Mouse (Mus musculus) neural tube, embryonic 14.5 days (tissue): Measurements from ENCODE around the gene Sgce. TPM values are rescaled to one million over a fixed set of nuclear protein-coding genes. Genes with fewer than 3 reads are reported as not detected.
A peak's percentile ranks its signal among the peaks of the same experiment; 100 is the strongest.
"Not testable (repeated sequence)": the region's sequence is repeated elsewhere in the genome, so short reads cannot be mapped to it uniquely, and the experiment has no call there.

ENCODE experiments used
- ATAC-seq: fragments of 200-750 bp; cut with Nextera tagmentation; 2 replicates; pipeline ENCODE4 v1.8.0; 2017; ENCODE audit warnings: low read depth, mild to moderate bottlenecking, moderate TSS enrichment, moderate library complexity
- H3K27ac ChIP-seq: fragments of 300-500 bp; sonication (generic); 2 replicates; pipeline ENCODE4 v1.5.1; 2014; ENCODE audit warnings: low read depth, mild to moderate bottlenecking, control low read depth, low read length, moderate library complexity, mixed read lengths
- H3K27me3 ChIP-seq: fragments of 300-500 bp; sonication (generic); 2 replicates; pipeline ENCODE4 v1.6.1; 2014; ENCODE audit warnings: low read length; ENCODE audit not compliant: control insufficient read depth, insufficient read depth
- H3K36me3 ChIP-seq: fragments of 300-500 bp; sonication (generic); 2 replicates; pipeline ENCODE4 v1.6.1; 2014; ENCODE audit warnings: low read length, mixed read lengths; ENCODE audit not compliant: control insufficient read depth, insufficient read depth
- H3K4me1 ChIP-seq: fragments of 300-500 bp; sonication (generic); 2 replicates; pipeline ENCODE4 v1.6.1; 2014; ENCODE audit warnings: low read length; ENCODE audit not compliant: control insufficient read depth, insufficient read depth
- H3K4me2 ChIP-seq: fragments of 300-500 bp; sonication (generic); 2 replicates; pipeline ENCODE4 v1.6.1; 2014; ENCODE audit warnings: mild to moderate bottlenecking, low read depth, low read length, control low read depth
- H3K4me3 ChIP-seq: fragments of 300-500 bp; sonication (generic); 2 replicates; pipeline ENCODE4 v1.5.1; 2014; ENCODE audit warnings: low read depth, low read length, control low read depth, mixed read lengths
- H3K9ac ChIP-seq: fragments of 300-500 bp; sonication (generic); replicated peaks from 2 replicates; pipeline ENCODE4 v1.6.1; 2014; ENCODE audit warnings: low read depth, mild to moderate bottlenecking, control low read depth, low read length, mixed read lengths
- H3K9me3 ChIP-seq: fragments of 300-500 bp; sonication (generic); 2 replicates; pipeline ENCODE4 v1.6.1; 2016; ENCODE audit warnings: low read length; ENCODE audit not compliant: control insufficient read depth
- WGBS: fragments of 180-500 bp; shearing (Covaris S2); extraction: QIAGEN DNeasy Blood & Tissue Kit; methylation state at CpG from one replicate; pipeline ENCODE4 v1.1.7; 2014; 5-methylcytosine and 5-hydroxymethylcytosine counted together
- polyA plus RNA-seq: library from polyadenylated mRNA; unstranded; fragments of >200 nt; fragmentation: Nextera tagmentation; extraction: Ambion mirVana; gene quantifications from 2 replicates; pipeline ENCODE4 v1.2.1, GENCODE M21; 2014

Gene Sgce
- polyA plus RNA-seq = 46.0 and 48.4 TPM in 2 replicates

DNA sequence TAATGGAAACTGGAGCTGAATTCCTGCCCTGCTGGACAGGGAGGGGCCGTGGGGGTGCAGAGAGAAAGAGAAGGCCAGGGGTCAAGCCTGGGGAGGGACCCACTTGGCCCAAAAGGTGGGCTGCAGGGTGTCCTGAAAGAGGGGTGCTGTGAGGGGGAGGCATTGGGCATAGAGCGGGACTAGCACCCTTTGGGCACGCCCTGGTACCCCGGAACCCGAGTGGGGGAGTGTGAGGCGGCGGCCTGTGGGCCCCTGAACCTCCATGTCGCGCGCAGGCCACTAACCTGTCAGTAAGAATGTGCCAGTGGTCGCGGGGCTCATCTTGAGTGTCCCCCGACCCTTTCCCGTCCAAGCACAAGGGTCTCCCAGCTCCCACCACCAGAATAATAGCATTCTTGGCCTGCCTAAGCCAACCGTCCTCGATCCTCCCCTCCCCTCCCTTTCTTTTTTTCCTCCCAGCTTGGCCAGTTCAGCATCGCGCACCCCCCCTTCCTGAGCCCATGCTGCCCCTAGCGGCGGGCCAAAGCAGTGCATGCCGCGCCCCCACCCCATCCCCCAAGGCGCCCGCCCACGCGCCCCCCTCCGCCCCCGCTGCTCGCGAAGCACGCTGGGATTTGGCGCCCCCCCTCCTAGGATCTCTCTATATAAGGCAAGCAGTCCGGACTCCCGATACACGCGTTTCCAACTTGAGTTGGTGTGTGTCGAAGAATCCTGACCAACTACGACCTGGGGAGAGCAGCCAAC, at the start of gene Sgce, which contains the start of gene Peg10:
Gene Sgce (minus strand): TSS at position 512 of the 744 bp plus-strand sequence.
Gene Peg10 (plus strand): TSS at position 611 of the 744 bp plus-strand sequence.
- peak; percentile 72 for ATAC-seq
- WGBS = 56% methylated on average over 31 of the region's 38 CpGs

GRCm38 (mm10) chr6:4796281-4796680, 49.3 kb upstream of the Sgce start:
- Histone ChIP-seq H3K4me3 (no peak overlapping the region), H3K27ac (no peak overlapping the region), H3K9me3 (no peaks in the 10 kb centered on the region), H3K36me3 (no peaks in the 10 kb centered on the region), H3K4me1 (no peaks in the 10 kb centered on the region), H3K9ac (no peak overlapping the region), H3K4me2 (no peak overlapping the region), H3K27me3 (no peaks in the 10 kb centered on the region)
- WGBS = 94% methylated on average over 1 of the region's 1 CpGs
- ATAC-seq = no peak

More for the DNA sequence above, at the start of gene Sgce, which contains the start of gene Peg10:
- Histone ChIP-seq H3K4me3 (peak within 1 kb of the TSS; percentile 51), H3K36me3 (no peaks in the 10 kb centered on the region), H3K27me3 (no peaks in the 10 kb centered on the region), H3K9ac (peak within 1 kb of the TSS; percentile 71), H3K4me1 (no peaks in the 10 kb centered on the region), H3K27ac (peak within 1 kb of the TSS; percentile 81), H3K9me3 (no peaks in the 10 kb centered on the region), H3K4me2 (peak within 1 kb of the TSS; percentile 62)

DNA sequence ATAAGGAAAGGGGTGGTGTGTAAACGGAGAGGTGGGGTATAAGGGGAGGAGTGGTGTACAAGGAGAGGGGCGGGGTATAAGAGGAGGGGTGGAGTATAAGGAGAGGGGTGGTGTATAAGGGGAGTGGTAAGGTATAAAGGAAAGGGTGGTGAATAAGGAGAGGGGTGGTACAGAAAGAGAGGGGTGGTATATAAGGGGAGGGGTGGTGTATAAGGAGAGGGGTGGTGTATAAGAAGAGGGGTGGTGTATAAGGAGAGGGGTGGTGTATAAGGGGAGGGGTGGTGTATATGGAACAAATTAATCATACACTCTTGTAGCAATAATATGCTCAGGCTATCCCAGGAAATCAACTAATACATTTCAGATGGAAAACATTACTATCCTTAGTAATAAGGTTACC, 15.2 kb upstream of the Sgce start:
- no peaks in the 10 kb centered on the region for H3K36me3 ChIP-seq
- peak; percentile 98 for ATAC-seq
- WGBS = 34% methylated on average over 2 of the region's 2 CpGs

GRCm38 (mm10) chr6:4761415-4762142, 14.6 kb upstream of the Sgce start:
- H3K9me3 ChIP-seq, H3K4me2 ChIP-seq, H3K9ac ChIP-seq, H3K36me3 ChIP-seq, H3K27me3 ChIP-seq, H3K27ac ChIP-seq, H3K4me3 ChIP-seq, H3K4me1 ChIP-seq: not testable (repeated sequence)
- 37% methylated on average over 3 of the region's 3 CpGs for WGBS
- ATAC-seq = peak; percentile 25; the same call in 1 of the 2 replicates

More for the DNA sequence above, 15.2 kb upstream of the Sgce start:
- Histone ChIP-seq H3K9ac (no peak overlapping the region), H3K4me1 (no peaks in the 10 kb centered on the region), H3K9me3 (no peaks in the 10 kb centered on the region), H3K27me3 (no peaks in the 10 kb centered on the region), H3K27ac (no peak overlapping the region), H3K4me2 (no peak overlapping the region), H3K4me3 (no peak overlapping the region)

- Histone ChIP-seq H3K27me3 (no peaks in the 10 kb centered on the region), H3K27ac (no peak overlapping the region), H3K4me2 (no peak overlapping the region), H3K36me3 (no peaks in the 10 kb centered on the region), H3K9me3 (0 out of 2 replicates have a peak, but pooled peaks cover 6% of the 10 kb centered on the region), H3K4me1 (no peaks in the 10 kb centered on the region), H3K9ac (no peak overlapping the region), H3K4me3 (no peak overlapping the region)
- ATAC-seq = no peak
- WGBS = 96% methylated on average over 16 of the region's 16 CpGs
Observed at GRCm38 (mm10) chr6:4754886-4755285, 7.9 kb upstream of the Sgce start.

- Histone ChIP-seq H3K9ac (no peak overlapping the region), H3K4me1 (no peaks in the 10 kb centered on the region), H3K27ac (no peak overlapping the region), H3K27me3 (no peaks in the 10 kb centered on the region), H3K4me2 (no peak overlapping the region), H3K9me3 (0 out of 2 replicates have a peak, but pooled peaks cover 6% of the 10 kb centered on the region), H3K36me3 (no peaks in the 10 kb centered on the region), H3K4me3 (no peak overlapping the region)
- WGBS = 97% methylated on average over 10 of the region's 10 CpGs
- no peak for ATAC-seq
Observed at GRCm38 (mm10) chr6:4754286-4754685, 7.3 kb upstream of the Sgce start.

DNA sequence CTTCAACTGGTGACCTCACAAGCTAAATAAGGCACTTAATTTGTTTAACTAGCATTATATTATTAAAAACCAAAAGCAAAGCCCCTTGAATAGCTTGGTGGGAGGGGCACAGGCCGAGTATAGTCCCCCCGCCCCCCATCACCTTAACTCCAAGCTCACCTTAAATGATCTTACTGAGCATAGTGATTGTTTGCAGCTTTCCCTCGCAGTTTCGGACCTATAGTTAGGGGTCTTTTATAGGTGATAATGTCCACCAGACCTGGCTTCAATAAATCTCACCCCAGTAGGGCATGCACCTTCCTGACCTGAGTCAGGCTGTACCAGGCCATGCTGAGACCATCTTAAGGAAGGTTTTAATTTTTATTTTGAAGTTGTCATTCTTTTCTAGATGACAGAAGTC, 4.3 kb upstream of the Sgce start:
- Histone ChIP-seq H3K27me3 (no peaks in the 10 kb centered on the region), H3K27ac (no peak overlapping the region), H3K36me3 (no peaks in the 10 kb centered on the region), H3K4me1 (no peaks in the 10 kb centered on the region), H3K4me3 (no peak overlapping the region), H3K9ac (no peak overlapping the region), H3K9me3 (0 out of 2 replicates have a peak, but pooled peaks cover 6% of the 10 kb centered on the region), H3K4me2 (no peak overlapping the region)
- no peak for ATAC-seq
- 83% methylated on average over 4 of the region's 4 CpGs for WGBS

- H3K27me3 ChIP-seq = no peaks in the 10 kb centered on the region
- H3K27ac ChIP-seq = no peak overlapping the region
- WGBS = 49% methylated on average over 21 of the region's 22 CpGs
- H3K9ac ChIP-seq = no peak overlapping the region
- H3K9me3 ChIP-seq = no peaks in the 10 kb centered on the region
- peak overlapping the region; percentile 62 for H3K4me2 ChIP-seq
- H3K4me3 ChIP-seq = peak overlapping the region; percentile 51
- ATAC-seq = peak; percentile 92
- no peaks in the 10 kb centered on the region for H3K4me1 ChIP-seq
- no peaks in the 10 kb centered on the region for H3K36me3 ChIP-seq
Observed at GRCm38 (mm10) chr6:4749091-4749490, 2.1 kb upstream of the Sgce start.

DNA sequence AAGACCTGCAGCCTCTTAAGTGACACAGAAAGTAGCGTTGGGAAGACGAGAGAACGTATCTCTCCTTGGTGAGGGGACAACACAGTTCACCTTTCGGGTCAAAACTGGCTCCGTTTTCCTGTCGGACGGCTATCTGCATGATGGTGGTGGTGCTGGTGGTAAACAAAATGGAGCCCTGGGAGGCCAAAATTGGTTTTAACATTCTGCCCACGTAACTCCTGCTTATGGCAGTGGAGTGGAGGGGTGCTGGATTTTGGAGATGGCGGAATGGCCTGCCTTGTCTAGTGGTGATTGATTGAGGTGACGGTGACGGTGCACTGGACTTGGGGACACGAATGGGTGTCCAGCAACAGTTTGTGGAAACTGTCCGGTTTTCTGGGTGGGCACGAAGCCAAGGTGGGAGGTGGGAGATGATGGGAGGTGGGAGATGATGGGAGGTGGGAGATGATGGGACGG, 1.5 kb upstream of the Sgce start:
- no peaks in the 10 kb centered on the region for H3K9me3 ChIP-seq
- ATAC-seq = peak; percentile 16
- WGBS = 54% methylated on average over 15 of the region's 15 CpGs
- H3K9ac ChIP-seq = no peak overlapping the region
- no peaks in the 10 kb centered on the region for H3K27me3 ChIP-seq
- no peak overlapping the region for H3K27ac ChIP-seq
- no peaks in the 10 kb centered on the region for H3K36me3 ChIP-seq
- no peaks in the 10 kb centered on the region for H3K4me1 ChIP-seq
- H3K4me2 ChIP-seq = peak overlapping the region; percentile 62
- peak overlapping the region; percentile 51 for H3K4me3 ChIP-seq
